Mouse (Mus musculus) CH12.LX (cell line): ENCODE measurements around the gene Rnf214.

ENCODE experiments used
- CTCF ChIP-seq, 2 experiments: IDR thresholded peaks in 1 of 2; conservative IDR thresholded peaks in 1 of 2; 2 replicates each; pipeline ENCODE4 v1.5.1; 2011 to 2012; ENCODE audit warnings: low read depth in 2 of 2, low read length in 2 of 2, improper control_type of control experiment in 1 of 2, inconsistent platforms in 1 of 2, mild to moderate bottlenecking in 1 of 2, moderate library complexity in 1 of 2
- E2F4 ChIP-seq: IDR thresholded peaks from 2 replicates; pipeline ENCODE4 v1.6.1; 2011; ENCODE audit warnings: low read depth, low read length, improper control_type of control experiment; ENCODE audit not compliant: insufficient replicate concordance
- HCFC1 ChIP-seq: IDR thresholded peaks from 2 replicates; pipeline ENCODE4 v1.6.1; 2012; ENCODE audit warnings: low read depth, mild to moderate bottlenecking, inconsistent platforms, low read length, improper control_type of control experiment
- JUND ChIP-seq: conservative IDR thresholded peaks from 2 replicates; pipeline ENCODE4 v1.6.1; 2011; ENCODE audit warnings: low read depth, low read length, improper control_type of control experiment
- KAT2A ChIP-seq: IDR thresholded peaks from 2 replicates; pipeline ENCODE4 v1.6.1; 2012; ENCODE audit warnings: low read length, improper control_type of control experiment, inconsistent platforms; ENCODE audit not compliant: insufficient replicate concordance
- MAZ ChIP-seq: IDR thresholded peaks from 2 replicates; pipeline ENCODE4 v1.6.1; 2012; ENCODE audit warnings: low read depth, mild to moderate bottlenecking, inconsistent platforms, low read length, improper control_type of control experiment, moderate library complexity
- MEF2A ChIP-seq: IDR thresholded peaks from 2 replicates; pipeline ENCODE4 v1.6.1; 2014; ENCODE audit warnings: low read depth, mild to moderate bottlenecking, inconsistent platforms, low read length, improper control_type of control experiment, borderline replicate concordance
- MYC ChIP-seq: IDR thresholded peaks from 2 replicates; pipeline ENCODE4 v1.6.1; 2011; ENCODE audit warnings: low read depth, mild to moderate bottlenecking, improper control_type of control experiment, low read length
- POLR2A ChIP-seq: IDR thresholded peaks from 2 replicates; pipeline ENCODE4 v1.6.1; 2011; ENCODE audit warnings: low read depth, mild to moderate bottlenecking, improper control_type of control experiment, low read length
- RCOR1 ChIP-seq: conservative IDR thresholded peaks from 2 replicates; pipeline ENCODE4 v1.6.1; 2012; ENCODE audit warnings: low read depth, mild to moderate bottlenecking, inconsistent platforms, low read length, improper control_type of control experiment
- UBTF ChIP-seq: IDR thresholded peaks from 2 replicates; pipeline ENCODE4 v1.6.1; 2012; ENCODE audit warnings: low read depth, mild to moderate bottlenecking, inconsistent platforms, low read length, improper control_type of control experiment, moderate library complexity
- USF1 ChIP-seq: IDR thresholded peaks from 2 replicates; pipeline ENCODE4 v1.6.1; 2014; ENCODE audit warnings: low read depth, mild to moderate bottlenecking, inconsistent platforms, low read length, improper control_type of control experiment
- USF2 ChIP-seq: conservative IDR thresholded peaks from 2 replicates; pipeline ENCODE4 v1.6.1; 2011; ENCODE audit warnings: low read depth, low read length, improper control_type of control experiment
- ZNF384 ChIP-seq: IDR thresholded peaks from 2 replicates; pipeline ENCODE4 v1.6.1; 2012; ENCODE audit warnings: low read depth, low read length, improper control_type of control experiment, inconsistent platforms

DNA sequence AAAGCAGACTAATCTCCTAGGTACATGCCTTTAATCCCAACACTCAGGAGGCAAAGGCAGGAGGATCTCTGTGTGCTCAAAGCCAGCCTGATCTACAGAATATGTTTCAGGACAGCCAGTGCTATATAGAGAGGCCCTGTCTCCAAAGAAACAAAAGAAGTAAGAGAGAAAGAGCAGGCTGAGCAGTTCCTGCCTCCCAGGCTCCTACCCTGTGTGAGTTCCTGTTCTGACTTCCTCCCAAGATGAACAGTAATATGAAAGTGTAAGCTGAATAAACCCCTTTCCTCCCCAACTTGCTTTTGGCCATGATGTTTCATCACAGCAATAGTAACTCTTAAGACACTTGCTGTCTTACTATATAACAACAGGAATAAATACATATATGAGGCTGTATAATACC, 13.0 kb downstream of the Rnf214 start:
- TF ChIP-seq CTCF (conservative IDR thresholded peaks at IDR 0.05 in 1 of 2, IDR thresholded peaks at IDR 0.05 in 1 of 2; ENCODE audit: low read depth in 2 of 2, low read length in 2 of 2) (no peak), RCOR1 (no peak), JUND (no peak), ZNF384 (no peak), KAT2A (no peak), E2F4 (no peak), UBTF (no peak), USF2 (no peak), MYC (no peak), POLR2A (no peak), MAZ (no peak), USF1 (no peak), MEF2A (no peak), HCFC1 (no peak)
